Mouse (Mus musculus): ENCODE measurements at regions not wholly inside any gene's neighbourhood (a gene's known extent, or its start where the extent isn't known, plus 50 kb on each side); places are given as distances from the start of the nearest gene placed in this dataset.

GRCm38 (mm10) chr5:134799911-134800310, 52.8 kb upstream of the Eln start:
- TF ChIP-seq CTCF (IDR thresholded peaks at IDR 0.05; ENCODE audit: control insufficient read depth, insufficient read depth, insufficient replicate concordance, low read depth, low read length) (no peak), POLR2A (IDR thresholded peaks at IDR 0.05; ENCODE audit: control insufficient read depth, low read depth, low read length) (no peak)

All from testis, adult 2 months (tissue).